Mouse (Mus musculus) activated CD4-positive, CD25-positive, alpha-beta regulatory T cell, adult 4 months (primary cell): ENCODE measurements around the gene Ism1. TPM values are rescaled to one million over a fixed set of nuclear protein-coding genes. Genes with fewer than 3 reads are reported as not detected.

Experiments
- polyA plus RNA-seq, 2 experiments: library from polyadenylated mRNA; unstranded; fragments of 100-300 nt; shearing (Covaris generic); gene quantifications; one replicate each; pipeline ENCODE4 v1.2.1; 2017

Ism1 gene
- polyA plus RNA-seq, 2 experiments from 2014 or later = not detected

Other genes starting within 250 kb of the Ism1 start
- not detected for gene Sptlc3, start 184.3 kb upstream of the Ism1 start, polyA plus RNA-seq